Mouse (Mus musculus): Measurements from ENCODE around the gene Thoc7. TPM values are rescaled to one million over a fixed set of nuclear protein-coding genes. Genes with fewer than 3 reads are reported as not detected.

Gene Thoc7
- polyA plus RNA-seq (2012) = 8.3 and 16.3 TPM in 2 replicates

GRCm38 (mm10) chr14:13961401-13962112 lies at the start of gene Thoc7, which contains the start of gene Atxn7:
TSS of gene Thoc7 (minus strand) at chr14:13961852.
TSS of gene Atxn7 (plus strand) at chr14:13961440.

GRCm38 (mm10) chr14:13914387-13915082 lies 47.1 kb downstream of the Thoc7 start, which contains the start of gene Gm281:
TSS of gene Gm281 (minus strand) at chr14:13914478.

Other genes with a start within 250 kb of the Thoc7 start
- not detected in 2 replicates for gene Gm281, start 47.4 kb downstream of the Thoc7 start, polyA plus RNA-seq (2012)
- 19.2 and 23.4 TPM in 2 replicates for gene Atxn7, start 412 bp downstream of the Thoc7 start, polyA plus RNA-seq (2012)
- gene Psmd6, start 159.1 kb upstream of the Thoc7 start, polyA plus RNA-seq (2012) = 64.9 and 72.2 TPM in 2 replicates
- not detected in 2 replicates for gene Olfr720, start 225.0 kb upstream of the Thoc7 start, polyA plus RNA-seq (2012)

Data from megakaryocyte-erythroid progenitor cell, adult 5 weeks (primary cell).